Mouse (Mus musculus) left cerebral cortex, postnatal 10 days (tissue): ENCODE results near the gene 4930447C04Rik. TPM values are rescaled to one million over a fixed set of nuclear protein-coding genes. Genes with fewer than 3 reads are reported as not detected.
A peak's percentile ranks its signal among the peaks of the same experiment; 100 is the strongest.

Experiments used
- DNase-seq, 2 experiments: peaks; one replicate each; pipeline ENCODE4 v3.0.0; 2021 to 2022; ENCODE audit warnings: low spot score in 2 of 2, mixed read lengths in 1 of 2; ENCODE audit errors: extremely low spot score in 1 of 2
- intact Hi-C: fragments of 180-260 bp; cut with DNase I; formaldehyde crosslinking; loops from one replicate; pipeline ENCODE4 v1.15.1; 2025
- total RNA-seq, 2 experiments: library from RNA; stranded (reverse); gene quantifications; 2 replicates each; pipeline ENCODE4 v1.2.3; 2021

The 4930447C04Rik gene
- total RNA-seq, 2 experiments from 2014 or later: 7.6 to 9.0 TPM

- DNase-seq: no peak
- intact Hi-C loops: loop anchor here (5.0 kb wide), 1 partner anchor 192 kb away; no protein-coding TSS in a partner anchor
Measured at GRCm38 (mm10) chr12:72850146-72850545, 90.4 kb downstream of the 4930447C04Rik start.

- DNase-seq: no peak
- intact Hi-C loops: loop anchor here (2.0 to 5.0 kb wide), 2 partner anchors 127 to 705 kb away; no protein-coding TSS in a partner anchor
Measured at GRCm38 (mm10) chr12:72847725-72848124, 92.8 kb downstream of the 4930447C04Rik start.

DNA sequence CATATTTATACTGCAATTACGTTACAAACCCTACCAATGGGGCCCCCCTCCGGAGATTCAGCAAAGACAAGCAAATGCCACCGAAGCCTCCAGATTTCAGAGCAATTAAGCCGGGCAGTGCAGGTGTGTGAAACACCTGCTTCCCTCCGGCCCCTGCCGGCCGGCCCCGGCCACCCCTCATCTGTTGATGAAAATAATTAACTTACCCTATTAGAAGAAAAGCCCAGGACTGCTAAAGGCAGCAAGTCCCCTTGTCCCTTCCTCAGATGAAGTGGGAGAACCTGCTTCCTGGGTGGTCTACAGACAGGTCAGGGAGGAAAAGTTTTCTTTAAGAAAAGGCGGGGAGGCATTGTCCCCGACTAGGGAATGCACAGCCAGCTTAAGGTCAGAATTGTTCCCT lies 94.6 kb downstream of the 4930447C04Rik start:
- DNase-seq: no peak
- intact Hi-C loops: loop anchor here (5.0 kb wide), 1 partner anchor 706 kb away; no protein-coding TSS in a partner anchor

- intact Hi-C loops: no loop called here
- DNase-seq: peak in 1 of 2 experiments; percentile 84
Measured at GRCm38 (mm10) chr12:72843973-72844620, 96.5 kb downstream of the 4930447C04Rik start.

GRCm38 (mm10) chr12:72843555-72843954 lies 97.0 kb downstream of the 4930447C04Rik start:
- intact Hi-C loops: no loop called here
- DNase-seq: no peak

GRCm38 (mm10) chr12:72843135-72843534 lies 97.4 kb downstream of the 4930447C04Rik start:
- intact Hi-C loops: no loop called here
- DNase-seq: no peak

- no peak for DNase-seq
- intact Hi-C loops: no loop called here
Measured at GRCm38 (mm10) chr12:72841500-72841899, 99.1 kb downstream of the 4930447C04Rik start.

DNA sequence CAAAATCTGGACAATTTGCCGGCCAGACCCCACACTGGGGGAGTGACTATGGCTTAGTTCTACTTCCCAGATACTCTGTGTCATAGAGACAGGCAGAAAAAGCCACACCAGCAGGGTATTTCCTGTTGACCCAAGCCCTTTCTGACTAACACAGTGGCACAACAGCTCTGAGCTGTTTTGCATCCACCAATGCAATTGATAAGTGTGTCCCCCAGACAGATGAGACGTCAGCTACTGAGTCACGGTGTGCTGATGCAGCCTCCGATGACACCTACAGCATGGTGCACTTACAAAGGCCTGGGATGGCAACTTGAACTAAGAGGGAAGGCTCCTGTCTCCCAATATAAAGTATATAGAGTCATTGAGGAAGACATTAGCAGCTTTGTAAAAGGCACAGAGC lies 103.3 kb downstream of the 4930447C04Rik start:
- intact Hi-C loops: no loop called here
- DNase-seq: no peak

DNA sequence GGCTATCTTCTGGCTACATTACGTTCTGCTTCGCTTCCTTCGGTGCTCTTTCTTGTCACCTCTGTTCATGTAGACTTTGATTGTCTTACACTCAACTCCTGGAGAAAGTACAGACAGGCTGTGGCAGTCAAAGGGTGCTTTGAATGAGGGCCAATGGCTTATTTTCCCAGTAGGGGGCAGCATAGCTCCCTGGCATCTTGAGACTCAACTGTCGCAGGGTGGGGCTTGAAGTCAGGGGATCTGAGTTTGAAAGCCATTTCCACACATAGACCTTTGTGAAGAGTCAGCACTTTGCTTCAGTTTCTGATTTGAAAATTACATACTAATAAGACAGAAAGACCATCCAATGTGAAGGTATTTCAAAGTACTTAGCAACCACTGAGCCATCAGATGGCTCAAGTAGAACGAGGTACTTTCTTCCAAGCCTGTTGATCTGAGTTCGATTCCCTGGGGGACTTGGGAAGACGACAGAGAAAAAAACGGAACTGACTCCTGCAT lies 105.0 kb downstream of the 4930447C04Rik start:
- intact Hi-C loops: no loop called here
- no peak for DNase-seq

DNA sequence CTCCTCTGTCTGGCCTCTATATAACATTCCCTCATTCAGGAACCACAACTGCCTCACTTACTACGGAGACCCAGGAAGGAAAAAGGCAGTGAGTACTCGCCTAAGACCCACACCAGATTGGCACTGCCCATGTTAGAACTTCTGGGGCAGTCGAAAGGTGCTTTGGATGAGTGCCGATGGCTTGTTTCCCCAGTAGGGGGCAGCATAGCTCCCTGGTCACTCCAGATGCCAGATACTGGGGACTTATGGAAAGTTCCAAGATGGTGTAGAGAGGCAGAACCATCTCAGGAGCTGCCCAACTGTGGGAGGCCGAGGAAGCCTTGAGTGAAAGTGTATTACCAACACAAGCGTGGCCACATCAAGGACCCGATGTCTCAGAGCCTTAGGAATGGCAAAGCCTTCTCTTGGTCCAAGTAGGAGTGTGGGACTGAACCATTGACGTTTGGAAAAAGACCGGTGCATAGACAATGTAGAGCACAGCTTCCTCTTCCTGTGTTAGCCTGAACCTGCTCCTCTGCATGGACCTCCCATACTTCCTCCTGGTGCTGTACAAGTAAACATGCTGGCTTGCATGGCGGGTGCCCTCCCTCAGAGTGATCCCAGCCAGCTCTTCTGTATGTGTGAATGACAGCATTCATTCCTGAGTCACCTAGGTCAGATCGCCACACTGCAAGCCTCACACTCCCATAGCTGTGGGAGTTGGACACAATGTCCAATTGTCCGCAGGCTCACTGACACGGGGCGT lies 105.6 kb downstream of the 4930447C04Rik start:
- DNase-seq: no peak
- intact Hi-C loops: no loop called here

- DNase-seq: peak; percentile 73 to 80
- intact Hi-C loops: no loop called here
Measured at GRCm38 (mm10) chr12:72831711-72832432, 108.7 kb downstream of the 4930447C04Rik start.

Other genes starting within 250 kb of the 4930447C04Rik start
- 100 to 1,000 TPM; 265 TPM for gene Ppm1a, start 183.3 kb downstream of the 4930447C04Rik start, total RNA-seq
- gene Six6, start 882 bp downstream of the 4930447C04Rik start, total RNA-seq: not detected
- gene Six1, start 113.1 kb upstream of the 4930447C04Rik start, total RNA-seq: under 1 TPM; 0.15 to 0.26 TPM
- gene Six4, start 172.7 kb upstream of the 4930447C04Rik start, total RNA-seq: under 1 TPM; 0.26 TPM
- gene Mnat1, start 182.9 kb upstream of the 4930447C04Rik start, total RNA-seq: 10 to 100 TPM; 17.9 to 18.5 TPM